Mouse (Mus musculus): ENCODE results near the gene Noct.
"Not testable (repeated sequence)": the region's sequence is repeated elsewhere in the genome, so short reads cannot be mapped to it uniquely, and the experiment has no call there.

Noct gene

GRCm38 (mm10) chr3:51224363-51225225, at the start of gene Noct:
Gene Noct (plus strand): TSS chr3:51224447.
- no peaks in the 10 kb centered on the region for H3K36me3 ChIP-seq (ENCODE audit: control insufficient read depth, insufficient read depth, low read length, poor library complexity, severe bottlenecking)
- H3K27me3 ChIP-seq (ENCODE audit: control insufficient read depth, insufficient read depth, low read length, poor library complexity, severe bottlenecking) = no peaks in the 10 kb centered on the region
- peak; percentile 87 for DNase-seq (ENCODE audit: low read depth, low spot score)

- no peak for DNase-seq (ENCODE audit: low read depth, low spot score)
- Histone ChIP-seq H3K36me3 (ENCODE audit: control insufficient read depth, insufficient read depth, low read length, poor library complexity, severe bottlenecking) (no peaks in the 10 kb centered on the region), H3K27me3 (ENCODE audit: control insufficient read depth, insufficient read depth, low read length, poor library complexity, severe bottlenecking) (no peaks in the 10 kb centered on the region)
These were observed 46.1 kb upstream of the Noct start for GRCm38 (mm10) chr3:51178158-51178557.

- DNase-seq (ENCODE audit: low read depth, low spot score) = no peak
- Histone ChIP-seq H3K36me3 (ENCODE audit: control insufficient read depth, insufficient read depth, low read length, poor library complexity, severe bottlenecking) (no peaks in the 10 kb centered on the region), H3K27me3 (ENCODE audit: control insufficient read depth, insufficient read depth, low read length, poor library complexity, severe bottlenecking) (no peaks in the 10 kb centered on the region)
These were observed 44.6 kb upstream of the Noct start for GRCm38 (mm10) chr3:51179460-51180146.

- H3K36me3 ChIP-seq (ENCODE audit: control insufficient read depth, insufficient read depth, low read length, poor library complexity, severe bottlenecking) = no peaks in the 10 kb centered on the region
- no peaks in the 10 kb centered on the region for H3K27me3 ChIP-seq (ENCODE audit: control insufficient read depth, insufficient read depth, low read length, poor library complexity, severe bottlenecking)
- DNase-seq (ENCODE audit: low read depth, low spot score) = no peak
These were observed 43.8 kb upstream of the Noct start for GRCm38 (mm10) chr3:51180341-51180940.

GRCm38 (mm10) chr3:51182455-51182854, 41.8 kb upstream of the Noct start:
- no peak for DNase-seq (ENCODE audit: low read depth, low spot score)
- Histone ChIP-seq H3K36me3 (ENCODE audit: control insufficient read depth, insufficient read depth, low read length, poor library complexity, severe bottlenecking) (no peaks in the 10 kb centered on the region), H3K27me3 (ENCODE audit: control insufficient read depth, insufficient read depth, low read length, poor library complexity, severe bottlenecking) (no peaks in the 10 kb centered on the region; the same call in 1 of the 2 replicates)

- DNase-seq (ENCODE audit: low read depth, low spot score); H3K27me3 ChIP-seq (ENCODE audit: control insufficient read depth, insufficient read depth, low read length, poor library complexity, severe bottlenecking); H3K36me3 ChIP-seq (ENCODE audit: control insufficient read depth, insufficient read depth, low read length, poor library complexity, severe bottlenecking): not testable (repeated sequence)
These were observed 40.7 kb upstream of the Noct start for GRCm38 (mm10) chr3:51183508-51183907.

- DNase-seq (ENCODE audit: low read depth, low spot score); H3K27me3 ChIP-seq (ENCODE audit: control insufficient read depth, insufficient read depth, low read length, poor library complexity, severe bottlenecking); H3K36me3 ChIP-seq (ENCODE audit: control insufficient read depth, insufficient read depth, low read length, poor library complexity, severe bottlenecking): not testable (repeated sequence)
These were observed 40.3 kb upstream of the Noct start for GRCm38 (mm10) chr3:51183967-51184366.

- Histone ChIP-seq H3K27me3 (ENCODE audit: control insufficient read depth, insufficient read depth, low read length, poor library complexity, severe bottlenecking) (no peaks in the 10 kb centered on the region; the same call in 1 of the 2 replicates), H3K36me3 (ENCODE audit: control insufficient read depth, insufficient read depth, low read length, poor library complexity, severe bottlenecking) (no peaks in the 10 kb centered on the region)
- DNase-seq (ENCODE audit: low read depth, low spot score) = no peak
These were observed 39.5 kb upstream of the Noct start for GRCm38 (mm10) chr3:51184715-51185114.

- Histone ChIP-seq H3K27me3 (ENCODE audit: control insufficient read depth, insufficient read depth, low read length, poor library complexity, severe bottlenecking) (no peaks in the 10 kb centered on the region; the same call in 1 of the 2 replicates), H3K36me3 (ENCODE audit: control insufficient read depth, insufficient read depth, low read length, poor library complexity, severe bottlenecking) (no peaks in the 10 kb centered on the region)
- no peak for DNase-seq (ENCODE audit: low read depth, low spot score)
These were observed 38.8 kb upstream of the Noct start for GRCm38 (mm10) chr3:51185406-51185805.

- no peaks in the 10 kb centered on the region for H3K36me3 ChIP-seq (ENCODE audit: control insufficient read depth, insufficient read depth, low read length, poor library complexity, severe bottlenecking)
- no peak for DNase-seq (ENCODE audit: low read depth, low spot score)
- H3K27me3 ChIP-seq (ENCODE audit: control insufficient read depth, insufficient read depth, low read length, poor library complexity, severe bottlenecking) = no peaks in the 10 kb centered on the region
These were observed 30.2 kb upstream of the Noct start for GRCm38 (mm10) chr3:51194075-51194474.

GRCm38 (mm10) chr3:51195321-51195720, 28.9 kb upstream of the Noct start:
- no peaks in the 10 kb centered on the region for H3K36me3 ChIP-seq (ENCODE audit: control insufficient read depth, insufficient read depth, low read length, poor library complexity, severe bottlenecking)
- DNase-seq (ENCODE audit: low read depth, low spot score) = peak; percentile 7
- no peaks in the 10 kb centered on the region for H3K27me3 ChIP-seq (ENCODE audit: control insufficient read depth, insufficient read depth, low read length, poor library complexity, severe bottlenecking)

GRCm38 (mm10) chr3:51195736-51196135, 28.5 kb upstream of the Noct start:
- Histone ChIP-seq H3K27me3 (ENCODE audit: control insufficient read depth, insufficient read depth, low read length, poor library complexity, severe bottlenecking) (no peaks in the 10 kb centered on the region), H3K36me3 (ENCODE audit: control insufficient read depth, insufficient read depth, low read length, poor library complexity, severe bottlenecking) (no peaks in the 10 kb centered on the region)
- DNase-seq (ENCODE audit: low read depth, low spot score) = no peak

- Histone ChIP-seq H3K27me3 (ENCODE audit: control insufficient read depth, insufficient read depth, low read length, poor library complexity, severe bottlenecking) (no peaks in the 10 kb centered on the region), H3K36me3 (ENCODE audit: control insufficient read depth, insufficient read depth, low read length, poor library complexity, severe bottlenecking) (no peaks in the 10 kb centered on the region)
- DNase-seq (ENCODE audit: low read depth, low spot score) = no peak
These were observed 27.5 kb upstream of the Noct start for GRCm38 (mm10) chr3:51196724-51197111.

GRCm38 (mm10) chr3:51197112-51197731, 27.0 kb upstream of the Noct start:
- no peaks in the 10 kb centered on the region for H3K36me3 ChIP-seq (ENCODE audit: control insufficient read depth, insufficient read depth, low read length, poor library complexity, severe bottlenecking)
- no peak for DNase-seq (ENCODE audit: low read depth, low spot score)
- no peaks in the 10 kb centered on the region for H3K27me3 ChIP-seq (ENCODE audit: control insufficient read depth, insufficient read depth, low read length, poor library complexity, severe bottlenecking)

- no peaks in the 10 kb centered on the region for H3K36me3 ChIP-seq (ENCODE audit: control insufficient read depth, insufficient read depth, low read length, poor library complexity, severe bottlenecking)
- no peaks in the 10 kb centered on the region for H3K27me3 ChIP-seq (ENCODE audit: control insufficient read depth, insufficient read depth, low read length, poor library complexity, severe bottlenecking)
- DNase-seq (ENCODE audit: low read depth, low spot score) = no peak
These were observed 26.0 kb upstream of the Noct start for GRCm38 (mm10) chr3:51198291-51198690.

All from splenic B cell, adult 2 months (primary cell).